Mouse (Mus musculus): ENCODE measurements around the gene Nav1. TPM values are rescaled to one million over a fixed set of nuclear protein-coding genes. Genes with fewer than 3 reads are reported as not detected.

The Nav1 gene
- polyA plus RNA-seq, 1 experiment from 2014 or later: 3.9 TPM

DNA sequence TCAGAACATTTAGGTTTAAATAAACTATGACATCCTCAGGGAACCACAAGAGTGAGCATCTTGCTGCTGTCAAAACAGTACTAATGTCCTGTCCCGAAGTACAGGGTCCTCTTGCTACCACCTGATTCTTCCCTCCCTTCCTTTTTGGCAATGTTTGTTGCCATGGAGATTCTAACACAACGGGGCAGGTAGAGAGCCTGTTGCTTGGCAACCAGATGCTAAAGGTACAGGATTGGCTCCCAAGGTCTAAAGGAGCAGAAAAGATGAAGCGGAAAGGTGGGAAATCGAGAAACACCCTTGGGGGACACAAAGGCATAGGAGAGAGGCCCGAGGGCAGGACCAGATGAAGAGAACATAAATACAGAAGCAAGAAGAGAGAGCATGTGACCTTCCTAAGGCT is 17.6 kb upstream of the Nav1 start:
- Histone ChIP-seq H3K27ac (replicated peaks) (no peak overlapping the region), H3K9me3 (ENCODE audit: control insufficient read depth, low read length) (no peaks in the 10 kb centered on the region), H3K4me3 (ENCODE audit: low read depth, low read length) (no peak overlapping the region), H3K4me1 (replicated peaks; ENCODE audit: control insufficient read depth, insufficient read depth) (no peaks in the 10 kb centered on the region), H3K4me2 (replicated peaks; ENCODE audit: low read depth) (no peak overlapping the region), H3K27me3 (ENCODE audit: control insufficient read depth, insufficient read depth, low read length) (no peaks in the 10 kb centered on the region), H3K9ac (ENCODE audit: low read length) (no peak overlapping the region), H3K36me3 (ENCODE audit: control insufficient read depth, insufficient read depth, low read length) (no peaks in the 10 kb centered on the region)
- no peak for TF ChIP-seq EP300 (optimal IDR thresholded peaks at IDR 0.05)
- TF ChIP-seq CTCF (IDR thresholded peaks at IDR 0.05; ENCODE audit: low read depth): no peak
- 59% methylated on average over 5 of the region's 5 CpGs for WGBS
- ATAC-seq (ENCODE audit: low FRiP score, low TSS enrichment): no peak
- DNase-seq (ENCODE audit: low spot score): no peak

DNA sequence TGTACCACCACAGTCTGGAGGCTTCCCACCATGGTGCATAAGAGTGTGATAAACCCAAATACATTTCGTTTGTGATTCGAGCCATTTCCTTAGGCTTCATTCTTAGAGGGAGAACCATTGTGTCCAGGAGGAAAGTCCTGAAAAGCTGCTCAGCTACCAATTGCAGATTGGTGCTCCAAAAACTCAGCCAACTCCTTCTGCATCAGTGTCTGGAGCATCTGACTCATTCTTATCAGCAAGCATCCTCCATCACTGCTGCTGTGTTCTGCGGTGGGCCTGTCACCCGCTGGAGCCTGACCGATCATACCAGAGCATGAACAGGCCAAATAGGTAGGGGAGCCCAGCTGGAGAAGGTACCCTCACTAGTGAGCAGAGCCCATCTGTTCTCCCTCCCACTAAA is 16.0 kb upstream of the Nav1 start:
- no peak for DNase-seq (ENCODE audit: low spot score)
- no peaks in the 10 kb centered on the region for H3K4me1 ChIP-seq (replicated peaks; ENCODE audit: control insufficient read depth, insufficient read depth)
- no peak for ATAC-seq (ENCODE audit: low FRiP score, low TSS enrichment)
- WGBS: 83% methylated on average over 5 of the region's 5 CpGs
- no peak overlapping the region for H3K9ac ChIP-seq (ENCODE audit: low read length)
- TF ChIP-seq EP300 (optimal IDR thresholded peaks at IDR 0.05): no peak
- no peak for TF ChIP-seq CTCF (IDR thresholded peaks at IDR 0.05; ENCODE audit: low read depth)
- no peaks in the 10 kb centered on the region for H3K36me3 ChIP-seq (ENCODE audit: control insufficient read depth, insufficient read depth, low read length)
- no peaks in the 10 kb centered on the region for H3K27me3 ChIP-seq (ENCODE audit: control insufficient read depth, insufficient read depth, low read length)
- no peak overlapping the region for H3K27ac ChIP-seq (replicated peaks)
- H3K4me3 ChIP-seq (ENCODE audit: low read depth, low read length): no peak overlapping the region
- no peaks in the 10 kb centered on the region for H3K9me3 ChIP-seq (ENCODE audit: control insufficient read depth, low read length)
- no peak overlapping the region for H3K4me2 ChIP-seq (replicated peaks; ENCODE audit: low read depth)

DNA sequence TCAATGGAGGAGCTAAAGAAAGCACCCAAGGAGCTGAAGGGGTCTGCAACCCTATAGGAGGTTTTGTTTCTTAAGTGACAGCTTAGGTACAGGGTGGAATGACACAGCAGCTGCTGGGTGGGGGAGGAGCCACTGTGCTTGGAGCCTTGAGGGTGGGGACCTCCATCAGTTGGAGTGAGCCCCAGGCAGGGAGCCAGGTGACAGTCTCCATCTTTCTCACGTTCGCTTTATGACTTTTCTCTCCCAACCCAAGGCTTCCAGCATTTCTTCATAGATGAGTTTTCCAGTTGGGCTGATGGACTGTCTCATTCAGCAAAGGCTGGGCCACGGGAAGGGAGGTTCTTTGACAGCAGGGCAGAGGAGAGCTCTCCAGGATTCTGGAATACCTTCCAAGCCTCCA is 14.2 kb upstream of the Nav1 start:
- H3K4me2 ChIP-seq (replicated peaks; ENCODE audit: low read depth): no peak overlapping the region
- H3K4me3 ChIP-seq (ENCODE audit: low read depth, low read length): no peak overlapping the region
- TF ChIP-seq EP300 (optimal IDR thresholded peaks at IDR 0.05) (no peak), CTCF (IDR thresholded peaks at IDR 0.05; ENCODE audit: low read depth) (no peak)
- H3K4me1 ChIP-seq (replicated peaks; ENCODE audit: control insufficient read depth, insufficient read depth): no peaks in the 10 kb centered on the region
- 57% methylated on average over 3 of the region's 3 CpGs for WGBS
- no peak overlapping the region for H3K27ac ChIP-seq (replicated peaks)
- ATAC-seq (ENCODE audit: low FRiP score, low TSS enrichment): no peak
- H3K27me3 ChIP-seq (ENCODE audit: control insufficient read depth, insufficient read depth, low read length): no peaks in the 10 kb centered on the region
- DNase-seq (ENCODE audit: low spot score): no peak
- no peaks in the 10 kb centered on the region for H3K9me3 ChIP-seq (ENCODE audit: control insufficient read depth, low read length)
- no peaks in the 10 kb centered on the region for H3K36me3 ChIP-seq (ENCODE audit: control insufficient read depth, insufficient read depth, low read length)
- H3K9ac ChIP-seq (ENCODE audit: low read length): no peak overlapping the region

DNA sequence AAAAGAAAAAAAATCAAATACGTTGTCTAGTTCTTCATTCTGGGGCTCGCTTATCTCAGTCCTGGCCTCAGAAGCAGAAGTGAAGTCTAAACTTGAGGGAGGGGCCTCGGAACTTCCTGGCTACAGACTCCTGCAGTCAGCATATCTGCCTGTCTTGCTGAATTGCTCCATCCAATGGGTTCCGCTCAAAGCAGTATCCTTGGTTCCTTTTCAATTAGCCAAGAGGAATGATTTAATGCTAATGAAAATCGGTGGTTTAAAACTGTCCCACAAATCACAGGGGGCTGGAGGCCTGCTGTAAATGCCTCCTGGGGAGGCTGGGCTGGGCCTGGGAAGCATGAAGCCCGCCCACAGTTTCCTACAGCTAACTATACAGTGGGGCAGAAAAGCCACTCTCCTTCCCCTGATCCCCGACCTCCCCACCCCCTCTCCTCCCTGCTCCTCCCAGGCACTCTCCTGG is 12.9 kb upstream of the Nav1 start:
- H3K27ac ChIP-seq (replicated peaks): no peak overlapping the region
- no peak for TF ChIP-seq EP300 (optimal IDR thresholded peaks at IDR 0.05)
- no peak for TF ChIP-seq CTCF (IDR thresholded peaks at IDR 0.05; ENCODE audit: low read depth)
- 18% methylated on average over 7 of the region's 7 CpGs for WGBS
- H3K27me3 ChIP-seq (ENCODE audit: control insufficient read depth, insufficient read depth, low read length): no peaks in the 10 kb centered on the region
- no peak overlapping the region for H3K4me2 ChIP-seq (replicated peaks; ENCODE audit: low read depth)
- H3K36me3 ChIP-seq (ENCODE audit: control insufficient read depth, insufficient read depth, low read length): no peaks in the 10 kb centered on the region
- H3K4me1 ChIP-seq (replicated peaks; ENCODE audit: control insufficient read depth, insufficient read depth): no peaks in the 10 kb centered on the region
- no peak for DNase-seq (ENCODE audit: low spot score)
- no peak for ATAC-seq (ENCODE audit: low FRiP score, low TSS enrichment)
- no peaks in the 10 kb centered on the region for H3K9me3 ChIP-seq (ENCODE audit: control insufficient read depth, low read length)
- H3K4me3 ChIP-seq (ENCODE audit: low read depth, low read length): no peak overlapping the region
- H3K9ac ChIP-seq (ENCODE audit: low read length): no peak overlapping the region

DNA sequence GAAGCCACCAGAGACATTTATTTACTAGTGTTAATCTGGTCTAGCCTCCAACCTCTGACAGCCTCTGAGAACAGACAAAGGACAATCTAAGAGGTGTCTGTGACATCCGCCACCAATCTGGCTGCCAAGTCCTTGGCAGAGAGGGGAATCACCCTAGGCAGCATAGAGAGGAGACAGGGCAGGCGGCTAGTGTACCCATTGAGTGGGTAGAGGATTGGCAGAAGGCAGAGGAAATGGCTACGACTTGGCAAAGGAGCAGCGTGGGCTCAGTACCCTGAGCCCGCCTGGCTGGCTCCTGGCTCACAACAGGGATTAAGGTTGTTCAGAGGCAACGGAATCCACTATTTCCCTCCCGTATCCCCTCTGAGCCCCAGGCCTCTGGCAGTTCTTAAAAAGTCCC is 12.0 kb upstream of the Nav1 start:
- DNase-seq (ENCODE audit: low spot score) (no peak), ATAC-seq (ENCODE audit: low FRiP score, low TSS enrichment) (no peak)
- no peaks in the 10 kb centered on the region for H3K36me3 ChIP-seq (ENCODE audit: control insufficient read depth, insufficient read depth, low read length)
- TF ChIP-seq EP300 (optimal IDR thresholded peaks at IDR 0.05) (no peak), CTCF (IDR thresholded peaks at IDR 0.05; ENCODE audit: low read depth) (no peak)
- H3K4me3 ChIP-seq (ENCODE audit: low read depth, low read length): no peak overlapping the region
- H3K27me3 ChIP-seq (ENCODE audit: control insufficient read depth, insufficient read depth, low read length): no peaks in the 10 kb centered on the region
- no peaks in the 10 kb centered on the region for H3K4me1 ChIP-seq (replicated peaks; ENCODE audit: control insufficient read depth, insufficient read depth)
- no peak overlapping the region for H3K4me2 ChIP-seq (replicated peaks; ENCODE audit: low read depth)
- H3K9me3 ChIP-seq (ENCODE audit: control insufficient read depth, low read length): no peaks in the 10 kb centered on the region
- H3K9ac ChIP-seq (ENCODE audit: low read length): no peak overlapping the region
- no peak overlapping the region for H3K27ac ChIP-seq (replicated peaks)
- 63% methylated on average over 7 of the region's 7 CpGs for WGBS

DNA sequence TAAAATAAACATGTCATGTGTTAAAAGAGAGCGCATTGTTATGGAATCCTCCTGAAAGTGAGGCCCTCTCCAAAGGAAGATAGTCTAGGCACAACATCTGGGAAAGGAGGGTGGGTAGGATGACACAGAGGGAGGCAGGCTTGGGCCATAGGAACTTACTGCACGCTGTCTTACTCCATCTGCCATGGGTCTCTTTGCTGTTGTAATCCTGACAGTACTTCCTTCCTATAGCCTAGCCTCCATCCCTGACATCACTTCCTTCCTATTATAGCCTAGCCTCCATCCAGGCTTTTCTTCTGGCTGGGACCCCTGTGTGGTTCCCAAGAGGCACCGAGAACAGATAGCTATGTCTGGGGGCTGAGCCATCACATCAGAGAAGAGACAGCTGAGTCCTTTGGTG is 10.2 kb upstream of the Nav1 start:
- DNase-seq (ENCODE audit: low spot score) (no peak), ATAC-seq (ENCODE audit: low FRiP score, low TSS enrichment) (no peak)
- Histone ChIP-seq H3K9me3 (ENCODE audit: control insufficient read depth, low read length) (no peaks in the 10 kb centered on the region), H3K4me1 (replicated peaks; ENCODE audit: control insufficient read depth, insufficient read depth) (no peaks in the 10 kb centered on the region), H3K27ac (replicated peaks) (no peak overlapping the region), H3K4me2 (replicated peaks; ENCODE audit: low read depth) (no peak overlapping the region), H3K9ac (ENCODE audit: low read length) (no peak overlapping the region), H3K36me3 (ENCODE audit: control insufficient read depth, insufficient read depth, low read length) (no peaks in the 10 kb centered on the region), H3K4me3 (ENCODE audit: low read depth, low read length) (no peak overlapping the region), H3K27me3 (ENCODE audit: control insufficient read depth, insufficient read depth, low read length) (no peaks in the 10 kb centered on the region)
- TF ChIP-seq EP300 (optimal IDR thresholded peaks at IDR 0.05) (no peak), CTCF (IDR thresholded peaks at IDR 0.05; ENCODE audit: low read depth) (no peak)
- 87% methylated on average over 3 of the region's 3 CpGs for WGBS

All from stomach, postnatal 0 days (tissue).